Mouse (Mus musculus) midbrain, postnatal 0 days (tissue): ENCODE data around the gene Polr1a. TPM values are rescaled to one million over a fixed set of nuclear protein-coding genes. Genes with fewer than 3 reads are reported as not detected.
A peak's percentile ranks its signal among the peaks of the same experiment; 100 is the strongest.

ENCODE experiments used
- ATAC-seq: fragments of 200-750 bp; cut with Nextera tagmentation; 2 replicates; pipeline ENCODE4 v1.8.0; 2017; ENCODE audit warnings: moderate number of reproducible peaks, mild to moderate bottlenecking, moderate TSS enrichment, moderate library complexity; ENCODE audit not compliant: low FRiP score
- DNase-seq: peaks from one replicate; pipeline ENCODE4 v3.0.0-alpha.2; 2015; ENCODE audit warnings: low spot score
- H3K27ac ChIP-seq: fragments of 300-500 bp; sonication (generic); 2 replicates; pipeline ENCODE4 v1.5.1; 2014; ENCODE audit warnings: low read depth, mild to moderate bottlenecking, low read length, mixed read lengths
- H3K27me3 ChIP-seq: fragments of 300-500 bp; sonication (generic); 2 replicates; pipeline ENCODE4 v1.6.1; 2014; ENCODE audit warnings: low read length, control low read depth, mixed read lengths; ENCODE audit not compliant: insufficient read depth
- H3K36me3 ChIP-seq: fragments of 300-500 bp; sonication (generic); 2 replicates; pipeline ENCODE4 v1.6.1; 2014; ENCODE audit warnings: low read length, control low read depth, mixed read lengths; ENCODE audit not compliant: insufficient read depth
- H3K4me1 ChIP-seq: fragments of 300-500 bp; sonication (generic); 2 replicates; pipeline ENCODE4 v1.6.1; 2014; ENCODE audit warnings: mild to moderate bottlenecking, control low read depth, antibody characterized with exemption, low read length, mixed read lengths; ENCODE audit not compliant: insufficient read depth
- H3K4me2 ChIP-seq: fragments of 300-500 bp; sonication (generic); 2 replicates; pipeline ENCODE4 v1.6.1; 2014; ENCODE audit warnings: low read depth, mild to moderate bottlenecking, low read length, mixed read lengths; ENCODE audit not compliant: poor library complexity, severe bottlenecking
- H3K4me3 ChIP-seq: fragments of 300-500 bp; sonication (generic); 2 replicates; pipeline ENCODE4 v1.5.1; 2014; ENCODE audit warnings: low read depth, mild to moderate bottlenecking, low read length, moderate library complexity
- H3K9ac ChIP-seq: fragments of 300-500 bp; sonication (generic); replicated peaks from 2 replicates; pipeline ENCODE4 v1.6.1; 2014; ENCODE audit warnings: mild to moderate bottlenecking, low read length, moderate library complexity, mixed read lengths; ENCODE audit not compliant: poor library complexity, severe bottlenecking
- H3K9me3 ChIP-seq: fragments of 300-500 bp; sonication (generic); 2 replicates; pipeline ENCODE4 v1.6.1; 2016; ENCODE audit warnings: low read length, control low read depth
- CTCF ChIP-seq: IDR thresholded peaks from 2 replicates; pipeline ENCODE4 v1.5.1; 2016; ENCODE audit warnings: antibody characterized with exemption, mild to moderate bottlenecking
- WGBS: fragments of 180-500 bp; shearing (Covaris S2); extraction: QIAGEN DNeasy Blood & Tissue Kit; methylation state at CpG from one replicate; pipeline ENCODE4 v1.1.7; 2014; 5-methylcytosine and 5-hydroxymethylcytosine counted together
- polyA plus RNA-seq: library from polyadenylated mRNA; unstranded; fragments of >200 nt; fragmentation: Nextera tagmentation; extraction: Ambion mirVana; gene quantifications from 2 replicates; pipeline ENCODE4 v1.2.1, GENCODE M21; 2015
- total RNA-seq: library from RNA; depleted of rRNA; stranded (reverse); fragments of >200 nt; gene quantifications from 2 replicates; pipeline ENCODE4 v1.2.3, GENCODE M21; 2014

Polr1a gene
- total and polyA plus RNA-seq, 2 experiments from 2014 or later, result 15.8 to 21.8 TPM

GRCm38 (mm10) chr6:71940912-71941311 is 32.1 kb downstream of the Polr1a start:
- Histone ChIP-seq H3K4me3 (no peak overlapping the region), H3K27ac (no peak overlapping the region), H3K9ac (no peak overlapping the region), H3K36me3 (peaks cover 36% of the 10 kb centered on the region), H3K9me3 (no peaks in the 10 kb centered on the region), H3K4me1 (no peaks in the 10 kb centered on the region), H3K4me2 (no peak overlapping the region), H3K27me3 (no peaks in the 10 kb centered on the region)
- DNase-seq (no peak), ATAC-seq (no peak)
- 94% methylated on average over 6 of the region's 6 CpGs for WGBS
- TF ChIP-seq CTCF, result no peak

DNA sequence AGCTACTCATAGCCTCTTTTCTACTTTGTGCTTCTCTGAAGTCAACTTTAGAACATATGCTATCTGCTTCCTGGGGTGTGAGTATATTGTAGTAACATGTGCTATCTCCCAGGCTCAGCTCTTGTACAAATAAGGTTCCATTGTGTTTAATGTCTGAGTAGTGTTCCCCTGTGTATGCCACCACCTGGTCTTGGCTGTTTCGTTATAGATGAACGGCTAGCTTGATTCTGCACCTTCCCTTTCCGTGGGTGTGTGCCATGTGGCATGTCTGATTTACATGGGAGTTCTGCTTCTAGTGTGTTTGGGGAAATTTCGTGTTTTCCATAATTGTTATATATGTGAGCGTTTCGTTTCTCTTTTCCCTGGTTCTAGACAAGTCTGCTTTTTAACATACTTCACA is 36.2 kb downstream of the Polr1a start:
- peaks cover 27% of the 10 kb centered on the region for H3K36me3 ChIP-seq
- H3K27ac ChIP-seq, result no peak overlapping the region
- no peak overlapping the region for H3K4me2 ChIP-seq
- no peaks in the 10 kb centered on the region for H3K9me3 ChIP-seq
- no peak for TF ChIP-seq CTCF
- DNase-seq, result no peak
- H3K9ac ChIP-seq, result no peak overlapping the region
- 93% methylated on average over 6 of the region's 6 CpGs for WGBS
- H3K4me1 ChIP-seq, result no peaks in the 10 kb centered on the region
- ATAC-seq, result no peak
- H3K4me3 ChIP-seq, result no peak overlapping the region
- H3K27me3 ChIP-seq, result no peaks in the 10 kb centered on the region

DNA sequence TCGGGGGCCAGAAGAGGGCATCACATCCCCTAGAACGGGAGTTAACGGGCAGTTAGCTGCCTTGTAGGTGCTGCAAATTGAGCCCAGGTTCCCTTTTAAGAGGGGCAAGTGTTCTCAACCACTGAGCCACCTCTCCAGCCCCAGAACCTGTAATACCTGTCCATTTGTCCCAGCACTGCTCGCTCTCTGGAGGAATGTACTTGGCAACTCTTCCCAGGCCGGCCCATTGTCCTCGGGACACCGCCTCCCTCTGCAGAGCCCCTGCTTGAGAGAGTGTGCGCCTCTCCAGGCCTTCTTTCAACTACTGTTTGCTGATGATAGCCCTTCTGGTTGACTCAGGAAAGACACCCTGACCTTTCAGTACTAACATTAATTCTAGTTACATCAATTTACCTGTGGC is 37.3 kb downstream of the Polr1a start:
- no peak overlapping the region for H3K9ac ChIP-seq
- no peak overlapping the region for H3K4me3 ChIP-seq
- no peaks in the 10 kb centered on the region for H3K27me3 ChIP-seq
- ATAC-seq (no peak), DNase-seq (no peak)
- peaks cover 31% of the 10 kb centered on the region for H3K36me3 ChIP-seq
- WGBS, result 93% methylated on average over 8 of the region's 8 CpGs
- H3K4me2 ChIP-seq, result no peak overlapping the region
- H3K4me1 ChIP-seq, result no peaks in the 10 kb centered on the region
- no peaks in the 10 kb centered on the region for H3K9me3 ChIP-seq
- no peak overlapping the region for H3K27ac ChIP-seq
- TF ChIP-seq CTCF, result 0 out of 2 replicates have a peak, but pooled peaks have one; percentile 15

DNA sequence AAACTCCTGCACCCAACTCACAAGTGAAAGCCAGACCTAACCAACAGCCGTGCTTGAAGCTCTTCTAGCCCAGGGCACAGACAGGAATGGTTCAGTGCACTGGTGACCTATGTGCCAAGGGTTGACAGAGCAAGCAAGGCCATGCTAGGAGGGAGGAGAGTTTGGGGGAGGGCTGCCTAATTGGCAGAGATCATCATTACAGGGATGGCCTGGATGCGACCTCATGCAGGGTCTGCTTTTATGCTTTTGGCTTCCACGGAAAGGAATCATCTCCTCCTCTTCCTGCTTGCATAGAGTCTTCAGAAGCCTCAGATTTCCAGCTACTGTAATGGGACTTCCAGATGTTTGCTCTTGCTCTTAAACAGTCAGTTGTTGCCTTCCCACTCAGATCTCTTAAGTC is 40.9 kb downstream of the Polr1a start:
- Histone ChIP-seq H3K9ac (no peak overlapping the region), H3K27me3 (no peaks in the 10 kb centered on the region), H3K4me3 (no peak overlapping the region), H3K27ac (no peak overlapping the region), H3K4me1 (no peaks in the 10 kb centered on the region), H3K36me3 (peaks cover 46% of the 10 kb centered on the region), H3K9me3 (no peaks in the 10 kb centered on the region), H3K4me2 (no peak overlapping the region)
- 87% methylated on average over 3 of the region's 3 CpGs for WGBS
- DNase-seq (no peak), ATAC-seq (no peak)
- no peak for TF ChIP-seq CTCF

GRCm38 (mm10) chr6:71950592-71950991 is 41.7 kb downstream of the Polr1a start:
- Histone ChIP-seq H3K36me3 (peaks cover 50% of the 10 kb centered on the region), H3K4me3 (no peak overlapping the region), H3K9ac (no peak overlapping the region), H3K4me2 (no peak overlapping the region), H3K9me3 (no peaks in the 10 kb centered on the region), H3K27ac (no peak overlapping the region), H3K27me3 (no peaks in the 10 kb centered on the region), H3K4me1 (no peaks in the 10 kb centered on the region)
- DNase-seq, result peak; percentile 23
- no peak for ATAC-seq
- whole genome bisulfite sequencing, result 84% methylated on average over 3 of the region's 3 CpGs
- no peak for TF ChIP-seq CTCF

GRCm38 (mm10) chr6:71951192-71951591 is 42.3 kb downstream of the Polr1a start:
- no peak for DNase-seq
- no peak overlapping the region for H3K27ac ChIP-seq
- H3K9me3 ChIP-seq, result no peaks in the 10 kb centered on the region
- ATAC-seq, result no peak
- H3K9ac ChIP-seq, result no peak overlapping the region
- H3K27me3 ChIP-seq, result no peaks in the 10 kb centered on the region
- TF ChIP-seq CTCF, result no peak
- no peak overlapping the region for H3K4me3 ChIP-seq
- 92% methylated on average over 5 of the region's 5 CpGs for WGBS
- H3K4me2 ChIP-seq, result no peak overlapping the region
- H3K36me3 ChIP-seq, result peaks cover 50% of the 10 kb centered on the region
- no peaks in the 10 kb centered on the region for H3K4me1 ChIP-seq
